Mouse (Mus musculus) C2C12 (cell line): Measurements from ENCODE around the gene Rcbtb2.

Source experiments
- CEBPB ChIP-seq: IDR thresholded peaks from one replicate; pipeline ENCODE4 v1.6.1; 2011; ENCODE audit warnings: low read depth, mild to moderate bottlenecking, control low read depth, moderate library complexity
- CTCF ChIP-seq: IDR thresholded peaks from one replicate; pipeline ENCODE4 v1.5.1; 2011; ENCODE audit not compliant: control insufficient read depth, insufficient read depth, insufficient read length
- FOSL1 ChIP-seq: IDR thresholded peaks from one replicate; pipeline ENCODE4 v1.8.0; 2011; ENCODE audit warnings: mild to moderate bottlenecking, low read length; ENCODE audit not compliant: poor library complexity, insufficient read depth, severe bottlenecking
- MAX ChIP-seq: IDR thresholded peaks from one replicate; pipeline ENCODE4 v1.6.1; 2011; ENCODE audit warnings: mild to moderate bottlenecking, control low read depth
- MYOD1 ChIP-seq: IDR thresholded peaks from one replicate; pipeline ENCODE4 v1.6.1; 2011; ENCODE audit warnings: low read depth; ENCODE audit not compliant: control insufficient read depth, insufficient read length
- MYOG ChIP-seq: IDR thresholded peaks from one replicate; pipeline ENCODE4 v1.6.1; 2011; ENCODE audit not compliant: control insufficient read depth, insufficient read length; ENCODE audit errors: extremely low read depth
- USF1 ChIP-seq: IDR thresholded peaks from one replicate; pipeline ENCODE4 v1.6.1; 2011; ENCODE audit warnings: low read depth, mild to moderate bottlenecking, control low read depth, moderate library complexity

DNA sequence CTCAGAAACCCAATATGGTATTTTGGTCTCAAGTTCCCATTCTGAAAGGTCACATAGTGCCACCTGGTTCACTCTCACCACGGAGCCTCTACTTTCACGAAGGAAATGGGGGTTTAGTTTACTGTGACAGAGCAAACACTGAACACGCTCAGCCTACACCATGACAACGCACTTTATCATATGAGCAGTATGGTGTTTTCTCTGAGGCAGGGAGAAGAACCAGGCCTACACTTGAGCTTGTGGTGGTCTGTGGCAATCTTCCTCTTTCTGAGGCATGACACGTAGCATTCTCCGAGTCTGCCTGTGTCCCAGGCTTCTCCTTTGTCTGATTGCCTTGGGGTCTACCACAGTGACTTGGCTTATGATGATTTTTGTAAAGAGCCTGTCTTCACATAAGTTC lies 53.0 kb downstream of the Rcbtb2 start:
- TF ChIP-seq CTCF (no peak), MAX (no peak), MYOG (no peak), USF1 (no peak), CEBPB (no peak), MYOD1 (no peak), FOSL1 (no peak)
